Mouse (Mus musculus) liver, embryonic 14 days (tissue): Measurements from ENCODE around the gene Phldb3. TPM values are rescaled to one million over a fixed set of nuclear protein-coding genes. Genes with fewer than 3 reads are reported as not detected.

Experiments used
- polyA plus RNA-seq: library from polyadenylated mRNA; depleted of rRNA; stranded (reverse); fragments of >200 nt; gene quantifications from 2 replicates; pipeline ENCODE4 v1.2.3, GENCODE M21; 2012; rRNA removed

Gene Phldb3
- 0.61 and 0.70 TPM in 2 replicates for polyA plus RNA-seq

DNA sequence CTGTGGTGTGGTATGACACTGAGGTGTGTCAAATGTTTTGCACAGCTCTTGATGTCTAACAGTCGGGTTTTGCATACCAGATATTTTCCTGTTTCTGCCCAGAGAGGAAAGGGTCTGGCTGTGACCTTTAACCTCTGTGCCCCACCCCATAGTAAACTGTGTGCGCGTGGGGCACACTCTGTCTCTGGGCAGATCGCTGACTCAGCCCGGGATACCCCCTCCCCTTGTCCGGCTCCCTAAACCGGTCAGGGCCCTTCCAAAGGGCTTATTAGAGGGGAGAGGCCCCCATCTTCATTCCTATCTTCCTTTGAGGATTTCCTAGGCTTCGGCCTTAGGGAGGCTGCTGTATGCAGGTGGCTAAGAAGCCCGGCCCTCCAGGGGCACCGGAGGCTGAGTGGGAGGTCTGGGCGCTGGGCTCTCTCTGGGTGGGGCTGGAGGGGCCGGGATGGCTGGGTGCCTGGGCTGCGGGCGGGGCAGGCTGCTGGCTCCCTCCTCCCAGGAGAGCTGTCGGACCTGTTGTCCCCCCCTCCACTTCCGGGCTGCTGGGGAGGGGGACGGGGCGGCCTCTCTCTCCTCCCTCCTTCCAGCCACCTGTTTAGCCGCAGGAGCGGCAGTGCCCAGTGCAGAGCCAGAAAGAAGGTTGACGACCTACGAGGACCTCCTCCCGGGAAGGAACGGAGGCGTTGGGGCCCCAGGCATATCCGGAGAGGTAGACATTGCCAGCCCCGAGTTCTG is at the start of gene Phldb3:
TSS of gene Phldb3 (plus strand) at position 620 of the 735 bp plus-strand sequence.

DNA sequence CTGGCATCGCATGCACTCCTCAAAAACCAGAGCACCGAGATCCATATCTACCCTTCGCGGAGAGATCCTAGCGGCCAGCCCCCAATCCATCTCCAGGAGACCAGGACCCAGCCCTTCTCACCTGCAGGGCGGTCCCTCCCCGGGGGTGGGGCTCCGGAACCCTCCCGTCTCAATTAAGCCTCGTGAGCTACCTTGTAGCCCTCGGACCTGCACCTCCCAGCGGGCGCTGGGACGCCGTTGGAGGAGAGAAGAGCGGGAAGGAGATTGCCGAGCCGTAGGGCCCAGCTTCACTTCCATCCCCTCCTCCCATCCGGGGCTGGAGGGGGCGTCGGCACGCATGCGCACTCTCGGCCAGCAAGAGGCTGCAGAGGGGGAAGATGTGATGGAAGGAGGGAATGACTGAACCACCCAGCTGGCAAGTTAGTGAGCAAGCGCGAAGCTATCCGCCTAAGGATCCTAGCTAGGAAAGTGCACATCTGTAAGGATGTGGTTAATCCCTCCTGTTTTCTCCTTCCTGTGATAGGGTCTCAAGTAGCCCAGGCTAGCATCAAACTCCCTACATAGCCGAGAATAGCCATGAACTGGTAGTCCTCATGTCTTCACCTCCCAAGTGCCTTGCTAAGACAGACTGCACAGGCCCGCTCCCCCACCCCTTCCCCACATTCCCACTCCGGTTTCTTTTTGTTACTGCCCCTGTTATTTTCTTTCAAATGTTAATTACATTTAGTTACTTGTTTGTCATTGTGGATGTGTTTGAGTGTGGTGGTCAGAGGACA is 23.0 kb upstream of the Phldb3 start, which contains the start of the genes Ethe1 and Zfp575:
TSS of gene Ethe1 (plus strand) at position 214 of the 776 bp plus-strand sequence.
TSS of gene Zfp575 (minus strand) at position 312 of the 776 bp plus-strand sequence.

DNA sequence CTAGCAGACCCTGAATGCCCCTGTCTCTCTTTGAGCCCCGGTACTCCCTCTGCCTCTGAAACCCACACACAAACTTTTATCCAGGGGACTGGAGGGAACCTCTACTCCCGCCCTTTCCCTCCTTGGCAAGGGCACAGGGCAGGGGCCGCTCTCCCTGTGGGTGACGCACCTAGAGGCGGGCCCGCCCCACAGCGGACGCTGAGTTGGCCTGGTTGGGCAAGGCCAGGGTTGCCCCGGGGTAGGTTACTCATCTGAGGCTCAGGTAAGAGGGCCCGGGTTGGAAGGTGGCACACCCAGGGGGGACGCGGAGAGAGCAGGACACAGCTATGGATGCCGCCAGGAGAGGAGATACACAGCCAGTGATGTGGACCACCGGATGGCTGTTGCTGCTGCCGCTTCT is 25.7 kb downstream of the Phldb3 start, which contains the start of gene Lypd3:
TSS of gene Lypd3 (plus strand) at position 287 of the 400 bp plus-strand sequence.

DNA sequence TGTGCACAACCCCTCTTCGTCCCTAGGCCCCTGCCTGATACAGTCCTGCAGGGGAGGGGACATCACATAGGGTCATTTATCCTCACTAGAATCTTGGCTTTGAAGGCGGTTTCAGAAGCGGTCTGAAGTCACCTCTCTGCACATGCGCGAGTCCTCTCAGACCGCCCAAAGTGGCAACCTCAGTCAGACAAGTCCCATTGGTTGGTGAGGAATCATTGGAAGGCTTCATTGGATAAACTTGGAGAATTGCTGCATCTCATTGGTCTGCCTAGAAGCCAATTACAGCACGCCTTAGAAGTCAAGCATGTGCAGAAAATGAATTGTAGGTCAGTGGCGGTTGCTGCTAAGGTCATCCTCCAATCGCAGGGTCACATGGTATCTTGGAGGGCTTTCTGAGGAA is 66.0 kb downstream of the Phldb3 start, which contains the start of gene Tex101:
TSS of gene Tex101 (minus strand) at position 101 of the 400 bp plus-strand sequence.

Other genes with a start within 250 kb of the Phldb3 start
- gene Kcnn4, start 240.5 kb upstream of the Phldb3 start, polyA plus RNA-seq, result 96.6 and 108 TPM in 2 replicates
- 18.1 and 19.0 TPM in 2 replicates for gene Smg9, start 211.1 kb upstream of the Phldb3 start, polyA plus RNA-seq
- 0.01 TPM in 1 of 2 replicates, not detected in the other for gene Irgc1, start 158.5 kb upstream of the Phldb3 start, polyA plus RNA-seq
- 1.7 and 2.1 TPM in 2 replicates for gene Plaur, start 148.3 kb upstream of the Phldb3 start, polyA plus RNA-seq
- gene Cadm4, start 128.7 kb upstream of the Phldb3 start, polyA plus RNA-seq, result 0.27 and 0.43 TPM in 2 replicates
- 3.0 and 3.6 TPM in 2 replicates for gene Zfp428, start 103.8 kb upstream of the Phldb3 start, polyA plus RNA-seq
- not detected in 2 replicates for gene AC161166.1, start 98.3 kb upstream of the Phldb3 start, polyA plus RNA-seq
- gene Irgq, start 80.1 kb upstream of the Phldb3 start, polyA plus RNA-seq, result 1.7 and 1.9 TPM in 2 replicates
- gene Pinlyp, start 64.6 kb upstream of the Phldb3 start, polyA plus RNA-seq, result 0.03 TPM in 1 of 2 replicates, not detected in the other
- gene Xrcc1, start 64.5 kb upstream of the Phldb3 start, polyA plus RNA-seq, result 27.1 and 28.3 TPM in 2 replicates
- gene Ethe1, start 23.2 kb upstream of the Phldb3 start, polyA plus RNA-seq, result 11.6 and 14.7 TPM in 2 replicates
- gene Zfp575, start 23.1 kb upstream of the Phldb3 start, polyA plus RNA-seq, result 0.08 and 0.12 TPM in 2 replicates
- 0.16 TPM in 1 of 2 replicates, not detected in the other for gene Lypd3, start 25.8 kb downstream of the Phldb3 start, polyA plus RNA-seq
- gene Tex101, start 65.9 kb downstream of the Phldb3 start, polyA plus RNA-seq, result not detected in 2 replicates
- not detected in 2 replicates for gene BC049730, start 98.5 kb downstream of the Phldb3 start, polyA plus RNA-seq
- gene Gm4763, start 116.1 kb downstream of the Phldb3 start, polyA plus RNA-seq, result not detected in 2 replicates
- gene Cd177, start 149.5 kb downstream of the Phldb3 start, polyA plus RNA-seq, result 0.75 and 1.2 TPM in 2 replicates
- 0.24 and 0.32 TPM in 2 replicates for gene Ceacam10, start 166.4 kb downstream of the Phldb3 start, polyA plus RNA-seq